Mouse (Mus musculus) neural tube, embryonic 11.5 days (tissue): Measurements from ENCODE around the gene Oser1. TPM values are rescaled to one million over a fixed set of nuclear protein-coding genes. Genes with fewer than 3 reads are reported as not detected.
"Not testable (repeated sequence)": the region's sequence is repeated elsewhere in the genome, so short reads cannot be mapped to it uniquely, and the experiment has no call there.

Source experiments
- ATAC-seq: fragments of 200-750 bp; cut with Nextera tagmentation; 2 replicates; pipeline ENCODE4 v1.8.0; 2017; ENCODE audit warnings: moderate number of reproducible peaks, mild to moderate bottlenecking, moderate TSS enrichment, moderate library complexity; ENCODE audit not compliant: insufficient read depth, low FRiP score, low TSS enrichment
- DNase-seq: peaks from one replicate; pipeline ENCODE4 v3.0.0-alpha.2; 2015; ENCODE audit warnings: low spot score
- H3K27ac ChIP-seq: fragments of 300-500 bp; sonication (generic); 2 replicates; pipeline ENCODE4 v1.5.1; 2014; ENCODE audit warnings: low read depth, mild to moderate bottlenecking, low read length
- H3K27me3 ChIP-seq: fragments of 300-500 bp; sonication (generic); 2 replicates; pipeline ENCODE4 v1.6.1; 2014; ENCODE audit warnings: mild to moderate bottlenecking, low read length, mixed read lengths; ENCODE audit not compliant: control insufficient read depth, insufficient read depth
- H3K36me3 ChIP-seq: fragments of 300-500 bp; sonication (generic); 2 replicates; pipeline ENCODE4 v1.6.1; 2014; ENCODE audit warnings: mild to moderate bottlenecking, low read length, moderate library complexity, mixed read lengths; ENCODE audit not compliant: control insufficient read depth, insufficient read depth
- H3K4me1 ChIP-seq: fragments of 300-500 bp; sonication (generic); 2 replicates; pipeline ENCODE4 v1.6.1; 2014; ENCODE audit warnings: low read length, mixed read lengths; ENCODE audit not compliant: control insufficient read depth, insufficient read depth
- H3K4me2 ChIP-seq: fragments of 300-500 bp; sonication (generic); 2 replicates; pipeline ENCODE4 v1.6.1; 2014; ENCODE audit warnings: low read depth, mild to moderate bottlenecking, moderate library complexity
- H3K4me3 ChIP-seq: fragments of 300-500 bp; sonication (generic); 2 replicates; pipeline ENCODE4 v1.5.1; 2014; ENCODE audit warnings: low read depth, low read length
- H3K9ac ChIP-seq: fragments of 300-500 bp; sonication (generic); 2 replicates; pipeline ENCODE4 v1.6.1; 2014; ENCODE audit warnings: mild to moderate bottlenecking, low read length
- H3K9me3 ChIP-seq: fragments of 300-500 bp; sonication (generic); 2 replicates; pipeline ENCODE4 v1.6.1; 2016; ENCODE audit warnings: low read length; ENCODE audit not compliant: control insufficient read depth
- WGBS: fragments of 180-500 bp; shearing (Covaris S2); extraction: QIAGEN DNeasy Blood & Tissue Kit; methylation state at CpG from one replicate; pipeline ENCODE4 v1.1.7; 2014; 5-methylcytosine and 5-hydroxymethylcytosine counted together
- polyA plus RNA-seq: library from polyadenylated mRNA; unstranded; fragments of >200 nt; fragmentation: Nextera tagmentation; extraction: Ambion mirVana; gene quantifications from 2 replicates; pipeline ENCODE4 v1.2.1, GENCODE M21; 2014

Gene Oser1
- polyA plus RNA-seq, 1 experiment from 2014 or later = 85.4 TPM

- H3K27me3 ChIP-seq = no peaks in the 10 kb centered on the region
- H3K9ac ChIP-seq = no peak overlapping the region
- H3K4me3 ChIP-seq = peak overlapping the region; percentile 62
- H3K4me1 ChIP-seq = peaks cover 13% of the 10 kb centered on the region
- H3K36me3 ChIP-seq = no peaks in the 10 kb centered on the region
- H3K4me2 ChIP-seq = peak overlapping the region; percentile 66
- H3K27ac ChIP-seq = no peak overlapping the region
- no peaks in the 10 kb centered on the region for H3K9me3 ChIP-seq
- DNase-seq (no peak), ATAC-seq (no peak)
Observed at GRCm38 (mm10) chr2:163417830-163418229, 6.7 kb downstream of the Oser1 start.

- WGBS = 91% methylated on average over 6 of the region's 6 CpGs
- Histone ChIP-seq H3K27me3 (no peaks in the 10 kb centered on the region), H3K4me3 (no peak overlapping the region), H3K36me3 (peaks cover 3% of the 10 kb centered on the region; the same call in 1 of the 2 replicates), H3K9ac (no peak overlapping the region), H3K9me3 (no peaks in the 10 kb centered on the region), H3K4me2 (no peak overlapping the region), H3K27ac (no peak overlapping the region), H3K4me1 (peaks cover 13% of the 10 kb centered on the region)
- ATAC-seq (no peak), DNase-seq (no peak)
Observed at GRCm38 (mm10) chr2:163417026-163417425, 7.5 kb downstream of the Oser1 start.

DNA sequence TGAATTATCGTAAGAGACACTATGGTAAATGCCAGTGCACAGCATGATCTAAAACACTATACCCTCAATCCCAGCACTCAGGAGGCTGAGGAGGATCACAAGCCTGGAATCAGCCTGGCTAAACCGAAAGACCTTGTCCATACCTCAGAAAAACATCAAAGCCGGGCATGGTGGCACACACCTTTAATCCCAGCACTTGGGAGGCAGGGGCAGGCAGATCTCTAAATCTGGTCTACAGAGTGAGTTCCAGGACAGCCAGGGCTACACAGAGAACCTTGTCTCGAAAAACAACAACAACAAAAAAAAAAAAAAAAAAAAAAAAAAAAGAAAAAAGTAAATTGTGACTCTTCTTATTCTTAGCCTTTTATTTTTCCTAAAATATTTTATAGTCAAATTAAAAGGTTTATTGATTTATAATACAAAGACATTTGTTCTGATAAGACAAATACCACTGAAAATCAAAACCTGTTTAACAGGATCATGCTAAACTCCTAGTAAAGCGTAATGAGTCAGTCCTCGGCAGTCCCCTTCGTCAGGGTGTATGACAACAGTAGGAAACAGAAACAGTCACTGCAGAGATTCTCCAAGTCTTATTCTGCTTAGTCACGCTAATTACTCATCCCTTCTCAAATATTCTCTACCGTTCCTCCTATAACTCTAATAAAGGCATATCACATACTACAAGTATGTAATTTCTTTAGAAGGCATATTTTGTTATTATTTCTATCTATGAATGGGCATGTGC lies 11.5 kb downstream of the Oser1 start:
- peaks cover 6% of the 10 kb centered on the region for H3K4me1 ChIP-seq
- H3K4me3 ChIP-seq = no peak overlapping the region
- no peak overlapping the region for H3K27ac ChIP-seq
- no peaks in the 10 kb centered on the region for H3K9me3 ChIP-seq
- H3K36me3 ChIP-seq = peaks cover 7% of the 10 kb centered on the region
- DNase-seq (no peak), ATAC-seq (no peak)
- H3K4me2 ChIP-seq = no peak overlapping the region
- no peak overlapping the region for H3K9ac ChIP-seq
- H3K27me3 ChIP-seq = no peaks in the 10 kb centered on the region
- 95% methylated on average over 9 of the region's 9 CpGs for WGBS

DNA sequence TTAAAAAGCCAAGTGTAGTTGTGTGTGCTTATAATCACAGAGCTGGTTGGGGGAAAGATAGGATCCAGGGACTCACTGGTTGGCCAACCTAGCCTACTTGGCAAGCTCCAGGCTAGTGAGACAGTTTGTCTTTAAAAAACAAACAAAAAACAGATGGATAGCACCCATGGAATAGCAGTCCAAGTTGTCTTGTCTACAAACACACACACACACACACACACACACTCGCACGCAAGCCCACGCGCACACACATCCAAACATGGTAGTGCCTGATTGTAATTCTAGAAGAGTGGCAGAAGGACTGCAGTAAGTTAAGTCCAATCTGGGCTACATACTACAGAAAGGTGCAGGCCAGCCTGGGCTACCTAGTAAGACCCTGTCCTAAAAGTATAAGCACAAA lies 12.1 kb downstream of the Oser1 start:
- Histone ChIP-seq H3K27ac (no peak overlapping the region), H3K27me3 (no peaks in the 10 kb centered on the region), H3K4me3 (no peak overlapping the region), H3K4me2 (no peak overlapping the region), H3K36me3 (peaks cover 7% of the 10 kb centered on the region), H3K9me3 (no peaks in the 10 kb centered on the region), H3K4me1 (peaks cover under 1% of the 10 kb centered on the region), H3K9ac (no peak overlapping the region)
- 97% methylated on average over 4 of the region's 4 CpGs for WGBS
- ATAC-seq (no peak), DNase-seq (no peak)

DNA sequence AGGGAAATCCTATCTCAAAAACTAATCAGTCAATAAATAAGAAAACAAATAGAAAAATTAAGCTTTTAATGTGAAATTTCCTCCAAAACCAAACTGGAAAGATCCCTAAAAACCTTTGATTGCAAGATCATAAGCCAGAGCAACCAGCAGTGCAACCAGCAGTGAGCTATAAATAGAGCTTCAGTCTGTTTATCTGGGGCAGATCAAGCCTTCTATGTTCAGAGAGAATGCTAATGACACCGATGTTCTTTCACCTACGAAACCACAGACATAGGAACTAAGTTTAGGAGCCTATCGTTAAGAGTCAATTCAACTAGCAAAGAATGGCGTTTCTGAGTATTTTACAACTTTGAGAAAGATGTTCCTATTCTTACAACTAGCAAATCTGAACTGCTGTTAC lies 12.7 kb downstream of the Oser1 start:
- no peak for ATAC-seq
- Histone ChIP-seq H3K4me2 (no peak overlapping the region), H3K4me3 (no peak overlapping the region), H3K4me1 (no peaks in the 10 kb centered on the region), H3K27me3 (no peaks in the 10 kb centered on the region), H3K36me3 (peaks cover 7% of the 10 kb centered on the region), H3K27ac (no peak overlapping the region), H3K9me3 (no peaks in the 10 kb centered on the region), H3K9ac (no peak overlapping the region)
- 82% methylated on average over 4 of the region's 4 CpGs for WGBS
- no peak for DNase-seq

GRCm38 (mm10) chr2:163411344-163411743 lies 13.2 kb downstream of the Oser1 start:
- not testable (repeated sequence) for H3K4me2 ChIP-seq, H3K36me3 ChIP-seq, ATAC-seq, H3K4me1 ChIP-seq, H3K27me3 ChIP-seq, H3K4me3 ChIP-seq, DNase-seq, H3K9me3 ChIP-seq, H3K9ac ChIP-seq, H3K27ac ChIP-seq
- 99% methylated on average over 3 of the region's 3 CpGs for WGBS

GRCm38 (mm10) chr2:163410211-163410610 lies 14.3 kb downstream of the Oser1 start:
- Histone ChIP-seq H3K9me3 (no peaks in the 10 kb centered on the region), H3K36me3 (peaks cover 7% of the 10 kb centered on the region), H3K4me3 (no peak overlapping the region), H3K27ac (no peak overlapping the region), H3K4me2 (no peak overlapping the region), H3K9ac (no peak overlapping the region), H3K27me3 (no peaks in the 10 kb centered on the region), H3K4me1 (no peaks in the 10 kb centered on the region)
- WGBS = 91% methylated on average over 3 of the region's 3 CpGs
- DNase-seq (no peak), ATAC-seq (no peak)

- Histone ChIP-seq H3K9me3 (no peaks in the 10 kb centered on the region), H3K4me3 (no peak overlapping the region), H3K4me1 (no peaks in the 10 kb centered on the region), H3K27me3 (no peaks in the 10 kb centered on the region), H3K27ac (no peak overlapping the region), H3K9ac (no peak overlapping the region), H3K4me2 (no peak overlapping the region), H3K36me3 (peaks cover under 1% of the 10 kb centered on the region; the same call in 1 of the 2 replicates)
- ATAC-seq (no peak), DNase-seq (no peak)
- WGBS = 86% methylated on average over 8 of the region's 8 CpGs
Observed at GRCm38 (mm10) chr2:163404037-163404815, 20.3 kb downstream of the Oser1 start.

DNA sequence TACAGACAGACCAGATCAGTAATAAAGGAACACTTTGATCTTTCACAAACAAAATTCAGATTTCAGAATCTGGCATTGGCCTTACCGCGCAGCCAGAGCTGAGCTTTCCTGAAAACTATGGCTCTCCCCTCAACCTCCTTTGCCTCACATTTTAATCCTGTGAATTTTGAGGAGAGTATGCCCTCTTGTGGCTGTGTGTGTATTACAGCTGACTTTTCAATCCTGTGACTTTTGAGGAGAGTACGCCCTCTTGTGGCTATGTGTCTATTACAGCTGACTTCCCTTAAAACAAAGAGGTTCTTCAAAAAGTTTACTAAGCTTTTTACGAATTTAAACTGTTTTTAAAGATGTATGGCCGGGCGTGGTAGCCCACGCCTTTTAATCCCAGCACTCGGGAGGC lies 23.3 kb downstream of the Oser1 start:
- Histone ChIP-seq H3K36me3 (no peaks in the 10 kb centered on the region), H3K27me3 (no peaks in the 10 kb centered on the region), H3K9me3 (no peaks in the 10 kb centered on the region), H3K4me1 (no peaks in the 10 kb centered on the region), H3K27ac (no peak overlapping the region), H3K9ac (no peak overlapping the region), H3K4me2 (no peak overlapping the region), H3K4me3 (no peak overlapping the region)
- peak; percentile 79 for DNase-seq
- 14% methylated on average over 8 of the region's 8 CpGs for WGBS
- ATAC-seq = no peak
